Mouse (Mus musculus) left cerebral cortex, adult 18-20 months (tissue): ENCODE data around the gene Bsg. TPM values are rescaled to one million over a fixed set of nuclear protein-coding genes. Genes with fewer than 3 reads are reported as not detected.
A peak's percentile ranks its signal among the peaks of the same experiment; 100 is the strongest.

ENCODE experiments used
- DNase-seq, 2 experiments: peaks; one replicate each; pipeline ENCODE4 v3.0.0; 2021 to 2022; ENCODE audit warnings: low spot score in 2 of 2, mixed read lengths in 1 of 2
- long read RNA-seq, 2 experiments: library from polyadenylated mRNA; stranded (forward); transcript quantifications; one replicate each; pipeline ENCODE4 v2.0.0; 2021
- total RNA-seq, 2 experiments: library from RNA; stranded (reverse); gene quantifications; 2 replicates each; pipeline ENCODE4 v1.2.3; 2021

The Bsg gene
- 100 to 1,000 TPM; 566 to 614 TPM for total RNA-seq
- long read RNA-seq, experiment 1, transcript Bsg-205 (7 exons, 1,261 nt), result major isoform, 1,070 of 1,190 reads
- long read RNA-seq, experiment 1, transcript Bsg-202 (6 exons, 1,240 nt), result minor isoform, 13 of 1,190 reads
- long read RNA-seq, experiment 1, partial matches to known transcripts, result 24 of 1,190 reads
- long read RNA-seq, experiment 1, other reads (novel, unspliced or antisense), result 79 of 1,190 reads
- long read RNA-seq, experiment 2, transcript Bsg-202 (6 exons, 1,240 nt), result minor isoform, 5 of 1,043 reads
- long read RNA-seq, experiment 2, transcript Bsg-205 (7 exons, 1,261 nt), result major isoform, 936 of 1,043 reads
- long read RNA-seq, experiment 2, partial matches to known transcripts, result 15 of 1,043 reads
- long read RNA-seq, experiment 2, other reads (novel, unspliced or antisense), result 84 of 1,043 reads

GRCm38 (mm10) chr10:79704065-79704969, at the start of gene Bsg:
Gene Bsg (plus strand): TSS chr10:79704491.
- peak; percentile 98 to 99 for DNase-seq

- no peak for DNase-seq
Observed at GRCm38 (mm10) chr10:79654946-79655395, 49.3 kb upstream of the Bsg start.

- DNase-seq, result no peak
Observed at GRCm38 (mm10) chr10:79658829-79659228, 45.5 kb upstream of the Bsg start.

GRCm38 (mm10) chr10:79660298-79660697, 44.0 kb upstream of the Bsg start:
- DNase-seq, result no peak

GRCm38 (mm10) chr10:79661861-79662260, 42.4 kb upstream of the Bsg start:
- DNase-seq, result no peak

GRCm38 (mm10) chr10:79664131-79664665, 40.1 kb upstream of the Bsg start, which contains the start of gene Madcam1:
Gene Madcam1 (plus strand): TSS chr10:79664559.
- DNase-seq, result peak; percentile 61 to 66

- no peak for DNase-seq
Observed at GRCm38 (mm10) chr10:79665051-79665450, 39.2 kb upstream of the Bsg start.

GRCm38 (mm10) chr10:79666493-79666892, 37.8 kb upstream of the Bsg start:
- DNase-seq, result no peak

- DNase-seq, result no peak
Observed at GRCm38 (mm10) chr10:79668076-79668475, 36.2 kb upstream of the Bsg start.

- peak; percentile 91 to 92 for DNase-seq
Observed at GRCm38 (mm10) chr10:79668771-79669575, 35.3 kb upstream of the Bsg start, which contains the start of gene Tpgs1. Gene Tpgs1 (plus strand): TSS chr10:79669369.

- DNase-seq, result peak; percentile 80 to 82
Observed at GRCm38 (mm10) chr10:79669576-79670057, 34.7 kb upstream of the Bsg start.

- DNase-seq, result no peak
Observed at GRCm38 (mm10) chr10:79670071-79670888, 34.0 kb upstream of the Bsg start.

- DNase-seq, result no peak
Observed at GRCm38 (mm10) chr10:79671396-79672087, 32.7 kb upstream of the Bsg start.

GRCm38 (mm10) chr10:79672088-79672455, 32.2 kb upstream of the Bsg start:
- DNase-seq, result no peak

GRCm38 (mm10) chr10:79673054-79673453, 31.2 kb upstream of the Bsg start:
- DNase-seq, result no peak

- no peak for DNase-seq
Observed at GRCm38 (mm10) chr10:79675346-79676035, 28.8 kb upstream of the Bsg start.

- DNase-seq, result no peak
Observed at GRCm38 (mm10) chr10:79680606-79681495, 23.4 kb upstream of the Bsg start.
